Mouse (Mus musculus) limb, embryonic 14.5 days (tissue): ENCODE measurements around the gene Kbtbd13. TPM values are rescaled to one million over a fixed set of nuclear protein-coding genes. Genes with fewer than 3 reads are reported as not detected.

Source experiments
- ATAC-seq: fragments of 200-750 bp; cut with Nextera tagmentation; 2 replicates; pipeline ENCODE4 v1.8.0; 2017; ENCODE audit warnings: low read depth, moderate number of reproducible peaks, moderate TSS enrichment; ENCODE audit not compliant: low FRiP score
- DNase-seq: peaks from one replicate; pipeline ENCODE4 v3.0.0-alpha.2; 2015; ENCODE audit warnings: low spot score
- H3K27ac ChIP-seq: fragments of 300-500 bp; sonication (generic); replicated peaks from 2 replicates; pipeline ENCODE4 v1.5.1; 2014; ENCODE audit warnings: low read depth, mild to moderate bottlenecking, low read length, moderate library complexity, mixed read lengths
- H3K27me3 ChIP-seq: fragments of 300-500 bp; sonication (generic); 2 replicates; pipeline ENCODE4 v1.6.1; 2014; ENCODE audit warnings: low read length, mixed read lengths; ENCODE audit not compliant: control insufficient read depth, insufficient read depth
- H3K36me3 ChIP-seq: fragments of 300-500 bp; sonication (generic); 2 replicates; pipeline ENCODE4 v1.6.1; 2014; ENCODE audit warnings: mild to moderate bottlenecking, low read length, moderate library complexity, mixed read lengths; ENCODE audit not compliant: control insufficient read depth, insufficient read depth
- H3K4me1 ChIP-seq: fragments of 300-500 bp; sonication (generic); 2 replicates; pipeline ENCODE4 v1.6.1; 2014; ENCODE audit warnings: antibody characterized with exemption, low read length, mixed read lengths; ENCODE audit not compliant: control insufficient read depth, insufficient read depth
- H3K4me2 ChIP-seq: fragments of 300-500 bp; sonication (generic); replicated peaks from 2 replicates; pipeline ENCODE4 v1.6.1; 2014; ENCODE audit warnings: low read depth, mild to moderate bottlenecking, low read length, moderate library complexity; ENCODE audit not compliant: severe bottlenecking
- H3K4me3 ChIP-seq: fragments of 300-500 bp; sonication (generic); replicated peaks from 2 replicates; pipeline ENCODE4 v1.5.1; 2014; ENCODE audit warnings: low read length
- H3K9ac ChIP-seq: fragments of 300-500 bp; sonication (generic); 2 replicates; pipeline ENCODE4 v1.6.1; 2014; ENCODE audit warnings: mild to moderate bottlenecking, low read depth, low read length, moderate library complexity; ENCODE audit not compliant: severe bottlenecking
- H3K9me3 ChIP-seq: fragments of 300-500 bp; sonication (generic); 2 replicates; pipeline ENCODE4 v1.6.1; 2016; ENCODE audit warnings: low read length; ENCODE audit not compliant: control insufficient read depth
- POLR2A ChIP-seq: fragments of 200-500 bp; IDR thresholded peaks from 2 replicates; pipeline ENCODE4 v1.8.0; 2012; ENCODE audit warnings: inconsistent platforms, mild to moderate bottlenecking, moderate library complexity, borderline replicate concordance; ENCODE audit not compliant: insufficient read depth, insufficient read length; ENCODE audit errors: extremely low read depth
- WGBS: fragments of 180-500 bp; shearing (Covaris S2); extraction: QIAGEN DNeasy Blood & Tissue Kit; methylation state at CpG from one replicate; pipeline ENCODE4 v1.1.7; 2014; 5-methylcytosine and 5-hydroxymethylcytosine counted together
- polyA plus RNA-seq, 2 experiments: library from polyadenylated mRNA; depleted of rRNA in 1 of 2; stranded (reverse) in 1 of 2; unstranded in 1 of 2; fragments of >200 nt; fragmentation: Nextera tagmentation in 1 of 2; extraction: Ambion mirVana in 1 of 2; gene quantifications; 2 replicates each; pipeline versions ENCODE4 v1.2.1 to v1.2.3; 2012 to 2014

Gene Kbtbd13
- polyA plus RNA-seq, 2 experiments = 1.3 TPM

DNA sequence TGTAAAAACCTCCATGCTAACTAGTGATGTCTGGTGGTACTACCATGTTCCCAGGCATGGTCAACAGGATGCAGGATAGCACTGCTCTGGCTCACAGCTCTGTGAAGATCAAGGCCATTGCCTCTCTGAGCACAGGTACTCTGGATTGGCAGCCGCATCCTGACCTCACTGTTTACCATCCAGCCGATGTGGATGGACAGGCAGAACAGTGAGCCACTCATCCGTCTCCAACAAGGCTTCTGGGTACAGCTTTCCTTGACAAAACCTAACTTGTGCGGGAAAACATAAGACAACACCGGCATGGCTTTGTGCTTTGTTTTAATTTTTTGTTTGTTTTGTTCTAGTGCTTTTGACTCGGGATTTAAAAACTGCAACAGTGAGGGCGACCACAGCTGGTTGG is 25.7 kb downstream of the Kbtbd13 start:
- H3K9me3 ChIP-seq = no peaks in the 10 kb centered on the region
- peaks cover 25% of the 10 kb centered on the region for H3K36me3 ChIP-seq
- H3K27ac ChIP-seq = no peak overlapping the region
- no peak overlapping the region for H3K4me2 ChIP-seq
- 88% methylated on average over 7 of the region's 7 CpGs for WGBS
- H3K27me3 ChIP-seq = no peaks in the 10 kb centered on the region
- ATAC-seq (no peak), DNase-seq (no peak)
- H3K4me3 ChIP-seq = no peak overlapping the region
- no peak for TF ChIP-seq POLR2A
- H3K9ac ChIP-seq = no peak overlapping the region
- no peaks in the 10 kb centered on the region for H3K4me1 ChIP-seq

DNA sequence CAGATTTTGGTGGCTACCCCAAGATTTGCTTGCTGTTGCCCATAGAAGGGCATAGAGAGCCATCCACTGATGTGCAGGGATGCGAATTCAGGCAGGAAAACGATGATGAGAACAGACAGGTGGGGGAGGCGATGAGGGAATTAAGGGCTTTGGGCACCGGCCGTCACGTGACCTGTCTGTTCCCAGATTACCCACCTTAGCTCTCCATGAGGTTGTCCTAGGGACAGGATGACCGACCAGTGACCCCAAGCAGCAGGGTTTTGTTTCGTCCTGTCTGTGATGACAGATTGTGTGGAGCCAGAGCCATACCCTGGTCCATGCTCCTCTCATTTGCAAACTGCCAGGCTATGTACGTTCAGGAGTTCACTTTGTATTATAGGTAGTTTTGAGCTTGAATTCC is 27.8 kb downstream of the Kbtbd13 start:
- Histone ChIP-seq H3K4me1 (no peaks in the 10 kb centered on the region), H3K9me3 (no peaks in the 10 kb centered on the region), H3K27ac (no peak overlapping the region), H3K36me3 (peaks cover 43% of the 10 kb centered on the region), H3K4me3 (no peak overlapping the region), H3K4me2 (no peak overlapping the region), H3K27me3 (no peaks in the 10 kb centered on the region), H3K9ac (no peak overlapping the region)
- DNase-seq (no peak), ATAC-seq (no peak)
- TF ChIP-seq POLR2A = no peak
- WGBS = 51% methylated on average over 9 of the region's 9 CpGs

DNA sequence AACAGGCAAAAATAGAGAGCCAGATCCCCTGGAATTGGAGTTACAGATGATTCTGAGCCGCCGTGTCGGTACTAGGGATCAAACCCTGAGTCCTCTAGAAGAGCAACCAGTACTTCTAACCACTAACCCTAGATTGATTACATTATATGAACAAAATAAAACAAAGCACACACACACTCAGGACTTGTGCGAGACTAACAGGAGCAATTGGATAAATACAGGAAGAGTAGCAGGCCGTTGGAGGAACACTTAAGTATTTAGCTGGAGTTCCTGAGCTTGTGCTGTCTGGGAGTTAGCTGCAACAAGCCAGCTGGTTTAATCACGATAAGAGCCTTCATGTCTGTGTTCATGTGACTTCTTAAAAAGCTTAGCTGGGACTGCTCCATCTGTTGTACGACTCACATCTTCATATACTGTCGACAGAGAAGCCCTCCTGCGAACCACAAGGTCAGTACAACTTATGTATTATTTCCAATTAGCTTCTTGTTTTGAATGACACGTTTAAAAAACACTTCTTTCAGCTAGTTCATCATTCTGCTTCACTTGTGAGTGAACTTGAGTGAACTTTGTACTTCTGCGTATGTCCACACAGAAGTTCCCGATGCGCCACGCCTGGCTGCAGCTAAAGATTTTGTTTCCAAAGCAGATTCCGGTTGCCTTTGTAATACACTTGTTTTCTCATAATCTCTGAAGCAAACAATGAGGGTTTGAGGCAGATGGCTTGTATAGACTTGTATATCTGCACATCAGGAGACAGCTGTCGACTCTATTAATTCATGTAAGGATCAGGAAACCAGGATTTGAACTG is 30.6 kb downstream of the Kbtbd13 start, which contains the start of gene Ubap1l:
Gene Ubap1l (plus strand): TSS at position 401 of the 808 bp plus-strand sequence.
- Histone ChIP-seq H3K9ac (no peak within 1 kb of the TSS), H3K36me3 (peaks cover 66% of the 10 kb centered on the region), H3K27me3 (no peaks in the 10 kb centered on the region), H3K9me3 (no peaks in the 10 kb centered on the region), H3K27ac (no peak within 1 kb of the TSS), H3K4me3 (no peak within 1 kb of the TSS), H3K4me1 (no peaks in the 10 kb centered on the region), H3K4me2 (no peak within 1 kb of the TSS)
- no peak for TF ChIP-seq POLR2A
- WGBS = 92% methylated on average over 16 of the region's 16 CpGs
- DNase-seq (no peak), ATAC-seq (no peak)

DNA sequence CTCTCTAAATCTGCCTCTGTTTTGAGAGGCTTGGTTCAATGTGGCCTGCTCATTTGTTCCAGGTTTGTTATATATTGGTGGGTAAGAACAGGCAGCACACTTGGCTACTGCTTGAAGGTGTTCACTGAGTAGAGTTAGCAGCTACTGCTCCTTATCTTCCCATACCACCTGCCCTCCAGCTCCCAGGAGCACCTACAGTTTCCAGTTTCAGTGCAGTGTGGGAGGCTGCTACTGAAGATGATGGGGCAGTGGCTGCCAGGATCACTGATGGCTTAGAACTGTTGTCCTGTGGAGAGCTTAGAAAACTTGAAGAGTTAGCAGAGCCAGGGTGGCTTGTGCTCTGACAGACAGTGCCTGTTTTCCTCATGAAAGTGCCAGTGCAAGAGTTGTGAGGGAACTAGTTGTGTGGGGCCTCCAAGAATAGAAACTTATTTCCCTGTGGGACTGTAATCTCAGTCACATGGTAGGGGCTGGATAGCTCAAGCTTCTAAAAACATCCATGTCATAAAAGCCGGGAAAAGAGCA is 32.4 kb downstream of the Kbtbd13 start:
- no peak overlapping the region for H3K4me2 ChIP-seq
- TF ChIP-seq POLR2A = no peak
- H3K4me1 ChIP-seq = no peaks in the 10 kb centered on the region
- ATAC-seq (no peak), DNase-seq (no peak)
- H3K9me3 ChIP-seq = no peaks in the 10 kb centered on the region
- no peak overlapping the region for H3K4me3 ChIP-seq
- no peaks in the 10 kb centered on the region for H3K27me3 ChIP-seq
- H3K36me3 ChIP-seq = peaks cover 83% of the 10 kb centered on the region
- 79% methylated on average over 1 of the region's 1 CpGs for WGBS
- no peak overlapping the region for H3K9ac ChIP-seq
- no peak overlapping the region for H3K27ac ChIP-seq

DNA sequence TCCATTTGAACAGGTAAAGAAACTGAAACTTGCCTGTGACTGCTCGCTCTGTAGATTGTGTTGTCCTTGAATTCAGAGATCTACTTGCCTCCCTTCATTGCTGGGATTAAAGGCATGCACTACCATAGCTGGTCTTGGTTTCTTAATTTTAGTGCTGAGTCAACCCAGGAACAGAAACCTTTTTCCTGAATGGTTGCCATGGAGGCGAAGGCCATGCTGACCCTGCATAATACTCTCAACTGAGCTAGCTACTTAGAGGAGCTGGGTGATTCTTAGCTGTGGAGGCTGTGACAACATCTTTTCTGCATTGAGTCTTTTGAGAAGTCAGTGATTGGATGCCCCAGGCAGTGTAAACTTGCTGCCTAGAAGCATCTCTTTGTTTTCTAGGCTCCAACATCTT is 34.5 kb downstream of the Kbtbd13 start:
- WGBS = 100% methylated on average over 2 of the region's 2 CpGs
- ATAC-seq (no peak), DNase-seq (no peak)
- Histone ChIP-seq H3K27me3 (no peaks in the 10 kb centered on the region), H3K9ac (no peak overlapping the region), H3K4me3 (no peak overlapping the region), H3K4me2 (no peak overlapping the region), H3K36me3 (peaks cover 76% of the 10 kb centered on the region), H3K27ac (no peak overlapping the region), H3K4me1 (no peaks in the 10 kb centered on the region), H3K9me3 (no peaks in the 10 kb centered on the region)
- TF ChIP-seq POLR2A = no peak
